Mouse (Mus musculus): ENCODE data around the gene Rbbp9. TPM values are rescaled to one million over a fixed set of nuclear protein-coding genes. Genes with fewer than 3 reads are reported as not detected.
"Not testable (repeated sequence)": the region's sequence is repeated elsewhere in the genome, so short reads cannot be mapped to it uniquely, and the experiment has no call there.

Rbbp9 gene
- 10 to 100 TPM; 26.0 to 27.3 TPM for total RNA-seq (2021)
- long read RNA-seq, experiment 1, transcript Rbbp9-201 (5 exons, 2,170 nt), result major isoform, 15 of 22 reads
- long read RNA-seq, experiment 1, partial matches to known transcripts, result 2 of 22 reads
- long read RNA-seq, experiment 1, other reads (novel, unspliced or antisense), result 5 of 22 reads
- long read RNA-seq, experiment 2, transcript Rbbp9-201 (5 exons, 2,170 nt), result major isoform, 8 of 21 reads
- long read RNA-seq, experiment 2, partial matches to known transcripts, result 0 of 21 reads
- long read RNA-seq, experiment 2, other reads (novel, unspliced or antisense), result 13 of 21 reads

DNA sequence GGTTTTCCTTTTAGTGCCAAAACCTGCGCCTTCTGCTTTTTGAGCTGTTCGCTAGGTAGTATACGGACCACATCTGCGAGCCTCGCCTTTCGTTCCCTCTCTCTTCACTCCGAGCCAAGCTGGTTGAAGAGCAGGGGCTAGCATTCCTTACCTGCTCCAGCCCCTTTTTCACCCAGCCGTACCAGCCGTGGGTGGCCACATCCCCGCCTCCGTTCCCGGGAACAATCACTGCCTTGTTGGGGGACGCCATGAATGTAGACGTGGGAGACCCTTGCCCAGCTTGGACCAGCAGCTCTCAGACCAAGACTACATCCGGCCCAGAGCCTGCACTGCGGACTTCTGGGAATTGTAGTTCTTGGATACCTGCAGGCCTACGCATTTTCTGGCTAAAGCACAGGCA, at the start of gene Rbbp9:
Gene Rbbp9 (minus strand): TSS at position 341 of the 400 bp plus-strand sequence.
- peak; percentile 61 for DNase-seq

DNA sequence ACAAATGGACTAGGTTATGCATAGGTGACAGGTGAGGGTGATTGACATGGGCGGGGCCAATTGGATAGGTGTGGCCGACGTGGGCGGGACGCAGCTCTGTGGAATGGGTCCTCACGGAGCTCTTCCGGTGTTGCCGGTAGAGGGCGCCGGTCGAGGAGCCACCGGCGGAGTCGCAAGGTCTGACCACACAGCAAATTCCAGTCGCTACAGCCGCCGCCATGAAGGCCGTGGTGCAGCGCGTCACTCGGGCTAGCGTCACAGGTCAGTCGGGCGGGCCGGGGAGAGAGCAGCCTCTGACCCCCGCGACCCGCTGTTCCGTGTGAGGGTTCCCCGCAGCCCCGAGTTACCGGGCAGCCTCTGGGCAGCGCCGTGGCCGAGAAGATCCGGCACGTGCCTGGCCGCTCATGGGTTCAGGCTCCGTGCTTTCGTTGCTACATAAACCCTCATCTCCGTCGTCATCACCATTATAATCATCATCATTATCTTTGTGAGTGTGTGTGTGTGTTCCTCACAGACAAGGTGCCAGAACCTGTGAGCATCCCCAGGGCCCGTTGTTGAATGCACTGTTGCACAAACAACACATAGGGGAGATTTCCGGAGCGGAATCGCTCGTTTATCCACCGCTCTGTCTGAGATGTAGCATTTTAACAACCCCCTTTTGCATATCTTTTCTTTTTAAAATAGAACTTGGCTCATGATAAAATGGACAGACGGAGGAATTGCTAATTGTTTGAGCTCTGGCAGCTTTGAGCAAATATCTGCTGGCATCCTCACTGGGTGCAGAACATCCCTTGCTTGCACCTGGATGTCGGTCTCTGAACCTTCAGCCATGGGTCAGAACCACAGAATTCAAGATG, 49.4 kb upstream of the Rbbp9 start, which contains the start of gene Dtd1:
Gene Dtd1 (plus strand): TSS at position 67 of the 857 bp plus-strand sequence.
- peak; percentile 92 for DNase-seq

DNA sequence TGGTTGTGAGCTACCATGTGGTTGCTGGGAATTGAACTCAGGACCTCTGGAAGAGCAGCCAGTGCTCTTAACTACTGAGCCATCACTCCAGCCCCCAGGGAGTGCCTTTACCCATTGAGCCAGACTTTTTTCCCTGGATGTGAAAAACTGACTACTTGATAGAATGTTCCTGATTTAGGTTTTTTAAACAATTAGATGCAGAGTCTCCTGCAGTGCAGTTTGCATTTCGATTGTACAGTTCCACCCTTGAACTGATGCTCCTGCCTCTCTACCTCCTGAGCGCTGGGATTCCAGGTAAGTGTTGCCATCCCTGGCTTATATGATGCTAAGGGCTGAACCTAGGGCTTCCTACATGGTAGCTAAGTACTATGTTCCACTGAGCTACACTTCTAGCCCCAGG, 47.3 kb upstream of the Rbbp9 start:
- no peak for DNase-seq

DNA sequence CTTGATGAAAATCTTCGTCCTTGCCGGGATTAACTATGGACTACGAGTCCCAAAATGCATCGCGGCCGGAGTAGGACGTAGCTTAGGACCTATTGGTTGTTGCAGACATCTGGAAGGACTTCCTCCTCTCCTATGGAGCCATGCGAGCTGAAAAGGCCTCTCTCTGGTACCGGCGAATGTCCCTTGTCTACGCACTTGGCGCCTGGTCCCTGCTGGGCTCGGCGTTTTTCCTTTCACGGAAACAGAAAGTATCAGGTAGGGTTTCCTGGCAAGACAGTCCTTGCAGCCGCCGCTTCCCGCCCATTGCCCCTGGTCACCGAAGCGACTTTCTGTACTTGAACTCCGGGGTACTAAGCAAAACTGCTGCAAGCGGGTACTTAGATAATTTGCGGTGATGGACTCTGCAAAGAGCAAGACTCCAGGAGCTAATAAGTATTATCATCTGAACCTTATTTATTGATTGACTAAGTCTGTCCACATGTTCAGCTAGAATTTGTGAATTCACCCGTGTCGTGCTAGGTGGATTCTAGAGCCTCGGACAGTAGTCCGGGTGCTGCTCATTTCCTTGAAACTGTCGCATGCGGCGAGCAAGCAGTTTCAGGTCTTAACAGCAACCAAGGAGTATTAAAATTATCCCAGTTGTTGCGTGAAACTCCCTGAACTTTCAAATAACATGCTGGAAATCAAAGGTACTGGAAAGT, 43.4 kb upstream of the Rbbp9 start, which contains the start of gene Smim26:
Gene Smim26 (plus strand): TSS at position 104 of the 701 bp plus-strand sequence.
- peak; percentile 85 for DNase-seq

DNA sequence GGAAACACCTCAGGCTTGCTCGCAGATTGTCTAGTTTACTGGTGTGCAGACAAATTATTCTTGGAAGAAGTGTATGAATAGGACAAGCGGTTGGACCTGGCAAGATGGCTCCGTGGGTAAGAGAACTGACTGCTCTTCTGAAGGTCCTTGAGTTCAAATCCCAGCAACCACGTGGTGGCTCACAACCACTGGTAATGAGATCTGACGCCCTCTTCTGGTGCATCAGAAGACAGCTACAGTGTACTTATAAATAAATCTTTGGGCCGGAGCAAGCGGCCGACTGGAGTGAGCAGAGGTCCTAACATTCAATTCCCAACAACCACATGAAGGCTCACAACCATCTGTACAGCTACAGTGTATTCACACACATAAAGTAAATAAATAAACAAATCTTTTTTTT, 42.4 kb upstream of the Rbbp9 start:
- not testable (repeated sequence) for DNase-seq

DNA sequence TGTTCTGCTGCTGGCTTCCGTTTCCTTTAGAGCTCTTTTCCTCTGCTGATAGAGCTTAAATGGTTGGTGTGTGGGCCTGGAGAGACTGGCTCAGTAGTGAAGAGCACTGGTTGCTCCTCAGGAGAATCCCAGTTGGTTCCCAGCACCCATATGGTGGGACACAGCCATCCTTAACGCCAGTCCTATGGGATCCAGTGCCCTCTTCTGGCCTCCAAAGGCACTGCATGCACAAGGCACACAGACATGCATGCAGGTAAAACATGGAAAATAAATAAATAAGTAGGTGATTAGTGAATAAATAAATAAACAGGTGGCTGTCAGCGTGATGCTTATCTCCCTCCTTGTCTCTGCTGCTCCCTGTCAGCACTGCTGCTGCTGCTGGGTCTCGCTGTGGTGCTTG, 38.1 kb upstream of the Rbbp9 start:
- no peak for DNase-seq

DNA sequence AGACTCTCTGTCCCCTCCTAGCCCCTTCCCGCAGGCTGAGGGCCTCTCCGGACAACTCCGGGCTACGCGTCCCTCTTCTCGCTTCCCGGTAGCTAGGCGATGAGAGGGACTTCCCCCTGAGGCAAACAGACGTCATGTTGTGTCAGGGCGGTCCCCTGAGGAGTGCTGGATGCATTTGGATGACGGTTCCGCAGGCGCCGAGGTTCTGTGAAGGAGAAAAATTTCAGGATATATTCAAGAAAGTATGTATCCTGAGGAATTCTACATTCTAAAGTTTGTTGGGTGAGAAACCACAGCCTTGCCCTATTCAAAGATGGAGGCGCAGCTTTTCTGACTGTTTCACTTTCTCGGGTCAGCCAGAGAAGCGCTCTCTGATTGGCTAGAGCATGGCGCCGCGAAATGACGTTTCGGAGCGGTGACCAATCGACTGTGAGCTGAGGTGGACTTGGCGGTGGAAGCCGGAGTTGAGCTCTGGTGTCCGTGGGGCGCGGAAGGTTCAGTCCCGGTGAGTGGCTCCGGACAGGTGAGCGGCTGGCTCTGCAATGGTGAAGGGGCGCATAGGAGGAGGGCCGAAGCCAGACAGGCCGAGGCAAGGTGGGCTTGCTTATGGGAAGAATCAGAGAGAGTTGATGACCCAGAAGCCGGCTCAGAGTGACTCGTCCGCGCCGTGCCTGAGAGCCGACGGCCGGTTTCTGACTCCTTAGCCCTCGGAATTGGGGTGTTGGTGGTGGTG, 5.3 kb upstream of the Rbbp9 start, which contains the start of gene Sec23b:
Gene Sec23b (plus strand): TSS at position 410 of the 733 bp plus-strand sequence.
- peak; percentile 98 for DNase-seq

DNA sequence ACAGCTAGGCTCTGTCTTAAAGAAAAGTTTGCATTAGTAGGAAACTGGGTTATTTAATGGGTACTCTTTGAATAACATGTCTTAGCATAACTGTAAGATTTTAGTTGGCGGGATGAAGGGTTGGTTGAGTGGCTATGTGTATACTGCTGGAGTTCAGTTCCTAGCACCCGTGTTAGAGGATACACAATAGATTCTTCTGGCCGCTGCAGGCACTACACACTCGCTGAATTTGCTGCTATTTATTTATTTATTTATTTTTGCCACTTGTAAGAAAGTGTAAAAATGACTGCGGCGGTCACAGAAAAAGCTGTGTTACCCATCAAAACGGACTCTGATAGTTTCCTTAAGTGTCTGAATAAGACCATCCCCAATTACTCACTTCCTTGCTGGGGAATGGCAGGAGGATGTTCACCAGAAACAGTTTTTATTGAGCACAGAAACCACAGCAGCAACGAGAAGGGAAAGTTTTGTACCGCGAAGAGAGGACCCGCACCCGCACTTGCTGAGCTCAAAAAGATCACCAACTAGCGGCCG, 4.7 kb upstream of the Rbbp9 start:
- no peak for DNase-seq

DNA sequence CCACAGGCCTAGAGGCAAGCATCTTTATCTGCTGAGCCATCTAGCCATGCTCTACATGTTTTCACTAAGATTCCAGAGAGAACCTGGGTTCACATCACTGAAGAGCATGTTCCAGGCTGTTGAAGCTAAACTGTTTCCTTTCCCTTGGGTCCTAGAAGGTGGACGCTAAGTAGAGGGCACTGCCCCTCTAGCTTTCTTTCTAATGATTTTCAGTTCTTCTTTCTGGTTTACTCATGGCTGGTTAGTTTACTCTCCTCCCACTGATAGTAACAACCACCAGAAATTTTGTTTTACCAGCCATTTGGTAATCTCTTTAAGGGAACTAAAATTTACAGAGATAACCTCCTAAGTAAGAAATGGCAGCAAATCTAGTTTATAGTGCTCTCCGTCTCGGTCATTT, 3.2 kb upstream of the Rbbp9 start:
- DNase-seq, result no peak

DNA sequence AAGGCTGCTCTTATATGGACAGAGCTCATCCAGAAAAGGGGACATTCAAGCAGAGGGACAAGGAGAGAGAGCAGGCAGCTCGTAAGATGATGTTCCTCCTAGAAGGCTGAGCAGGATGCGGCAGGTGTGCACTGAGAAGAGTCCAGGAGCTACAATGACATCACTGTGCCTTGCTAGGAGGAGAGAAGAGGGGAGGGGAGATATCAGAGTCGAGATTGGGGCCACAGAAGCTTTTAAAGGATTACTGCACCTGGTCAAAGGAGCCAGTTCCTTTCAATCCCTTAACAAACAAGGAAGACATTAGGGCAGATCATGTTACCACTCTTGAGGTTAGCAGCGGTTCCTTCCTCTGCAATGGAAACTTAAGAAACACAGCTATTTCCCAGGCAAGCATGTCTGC, 3.1 kb downstream of the Rbbp9 start:
- no peak for DNase-seq

DNA sequence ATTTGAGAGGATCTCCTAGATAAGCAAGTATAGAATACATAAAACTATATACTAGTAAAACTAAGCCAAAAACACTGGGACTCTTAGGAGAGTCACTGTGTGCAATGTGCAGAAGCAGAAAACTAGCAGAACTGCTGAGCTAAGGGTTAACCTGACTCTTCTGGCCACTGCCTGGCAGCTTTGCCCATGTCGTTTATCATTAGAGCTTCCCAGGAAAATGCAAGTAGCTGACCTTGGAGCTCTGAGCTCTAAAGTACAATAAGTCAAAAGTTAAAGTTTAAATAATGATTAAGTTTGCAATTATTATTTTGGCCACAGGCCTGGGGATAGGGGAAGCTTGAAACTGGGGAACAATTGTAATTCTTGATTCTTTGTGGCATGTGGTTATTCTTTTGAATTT, 5.2 kb downstream of the Rbbp9 start:
- peak; percentile 25 for DNase-seq

DNA sequence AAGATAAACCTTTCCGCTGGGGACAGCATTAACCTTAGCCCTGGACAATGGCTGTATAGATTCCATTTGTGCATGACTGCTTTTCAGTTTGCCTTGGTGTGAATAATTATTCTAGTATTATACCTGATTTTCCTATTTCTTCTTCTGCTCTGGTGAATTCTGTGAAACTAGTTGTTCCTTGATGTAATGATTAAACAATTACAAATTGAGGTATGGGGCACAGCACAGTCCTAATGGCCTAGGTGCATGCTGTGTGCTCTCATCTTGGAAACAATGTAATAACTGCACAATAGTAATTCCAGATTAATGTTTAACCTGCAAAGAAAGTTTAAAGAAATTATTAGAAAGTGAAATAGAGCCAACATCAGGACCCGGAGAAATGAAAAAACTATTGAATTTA, 5.6 kb downstream of the Rbbp9 start:
- DNase-seq, result no peak

DNA sequence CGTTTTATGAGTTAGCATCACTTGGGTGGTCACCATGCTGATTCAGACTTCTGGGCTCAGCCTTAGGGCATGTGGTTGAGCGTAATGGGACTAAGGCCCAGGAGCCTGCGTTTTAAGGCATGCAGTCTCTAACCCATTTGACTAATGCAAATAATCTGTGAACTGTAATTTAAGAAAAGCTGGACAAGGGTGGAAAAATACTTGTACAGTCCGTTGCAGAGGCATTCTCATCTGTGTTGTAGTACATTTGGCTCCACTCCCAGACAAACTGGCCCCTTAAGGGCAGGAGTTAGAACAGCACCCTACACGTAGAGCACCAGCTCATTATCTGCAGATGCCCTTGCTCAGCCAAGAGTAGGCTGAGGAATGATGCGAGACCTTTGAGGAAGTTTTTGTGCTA, 6.0 kb downstream of the Rbbp9 start:
- DNase-seq, result peak; percentile 46

DNA sequence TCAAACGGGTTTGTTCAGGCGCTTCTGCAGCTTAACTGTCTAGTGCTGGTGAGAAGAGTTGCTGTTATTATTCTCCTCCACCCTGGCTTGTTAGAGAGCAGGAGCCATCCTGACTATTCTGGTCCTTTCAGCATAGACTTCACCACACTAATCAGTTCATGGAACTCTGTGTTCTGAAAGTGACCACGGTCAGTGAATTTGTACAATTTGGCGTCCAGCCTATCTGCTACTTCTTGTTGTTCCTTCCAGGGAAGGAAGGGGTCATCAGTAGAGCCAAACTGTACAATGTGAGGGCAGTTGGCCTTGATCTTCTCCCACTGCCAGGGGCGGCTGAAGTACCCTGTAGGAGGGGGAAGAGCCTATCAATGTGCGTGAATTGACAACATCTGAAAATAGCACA, 7.0 kb downstream of the Rbbp9 start:
- DNase-seq, result no peak

DNA sequence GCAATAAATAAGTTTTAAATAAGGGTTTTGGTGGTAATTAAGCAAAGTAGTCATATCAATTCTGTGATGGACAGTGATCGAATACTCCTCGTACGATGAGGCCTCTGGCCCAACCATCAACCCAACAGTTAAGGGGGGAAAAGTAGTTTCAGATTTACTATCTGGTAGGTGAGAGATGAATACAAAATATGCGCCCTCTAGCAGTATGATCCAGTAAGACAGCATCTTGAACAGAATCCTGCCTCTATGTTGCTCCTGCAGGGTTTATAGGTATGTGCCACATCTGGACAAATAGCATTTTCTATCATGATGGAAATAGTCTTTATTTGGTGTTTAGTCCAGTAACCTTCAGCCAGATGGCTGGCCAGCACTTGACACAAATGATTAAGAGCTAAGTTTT, 9.4 kb downstream of the Rbbp9 start:
- no peak for DNase-seq

DNA sequence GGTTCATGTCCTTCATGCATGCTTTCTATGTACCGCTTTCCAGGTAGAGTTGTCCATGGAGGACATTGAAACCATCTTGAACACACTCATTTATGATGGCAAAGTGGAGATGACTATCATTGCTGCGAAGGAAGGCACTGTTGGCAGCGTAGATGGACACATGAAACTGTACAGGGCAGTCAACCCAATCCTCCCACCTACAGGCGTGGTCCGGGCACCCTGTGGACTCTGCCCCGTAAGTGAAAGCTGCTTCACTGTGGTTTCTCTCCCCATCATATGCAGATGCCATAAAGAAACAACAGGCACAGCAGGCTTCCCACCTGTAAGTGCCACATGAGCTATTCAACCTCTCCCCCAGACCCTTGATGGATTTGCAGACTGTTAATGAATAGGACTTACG, 13.5 kb downstream of the Rbbp9 start:
- DNase-seq, result no peak

DNA sequence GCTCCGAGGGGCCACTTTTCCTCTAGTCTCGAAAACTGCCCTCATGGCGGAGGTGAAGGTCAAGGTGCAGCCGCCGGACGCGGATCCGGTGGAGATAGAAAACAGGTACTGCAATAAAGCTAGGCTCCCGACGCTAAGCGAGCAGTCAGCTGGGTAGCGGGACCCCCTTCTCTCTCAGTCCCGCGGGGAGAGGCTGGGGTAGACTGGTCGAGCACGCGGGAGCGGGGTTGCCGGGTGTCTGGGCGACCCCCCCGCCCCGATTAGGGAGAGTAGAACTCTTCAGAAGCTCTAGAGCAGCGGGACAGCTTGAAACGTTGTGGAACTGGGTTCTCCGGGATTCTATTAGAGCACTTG, 22.9 kb downstream of the Rbbp9 start:
- no peak for DNase-seq

DNA sequence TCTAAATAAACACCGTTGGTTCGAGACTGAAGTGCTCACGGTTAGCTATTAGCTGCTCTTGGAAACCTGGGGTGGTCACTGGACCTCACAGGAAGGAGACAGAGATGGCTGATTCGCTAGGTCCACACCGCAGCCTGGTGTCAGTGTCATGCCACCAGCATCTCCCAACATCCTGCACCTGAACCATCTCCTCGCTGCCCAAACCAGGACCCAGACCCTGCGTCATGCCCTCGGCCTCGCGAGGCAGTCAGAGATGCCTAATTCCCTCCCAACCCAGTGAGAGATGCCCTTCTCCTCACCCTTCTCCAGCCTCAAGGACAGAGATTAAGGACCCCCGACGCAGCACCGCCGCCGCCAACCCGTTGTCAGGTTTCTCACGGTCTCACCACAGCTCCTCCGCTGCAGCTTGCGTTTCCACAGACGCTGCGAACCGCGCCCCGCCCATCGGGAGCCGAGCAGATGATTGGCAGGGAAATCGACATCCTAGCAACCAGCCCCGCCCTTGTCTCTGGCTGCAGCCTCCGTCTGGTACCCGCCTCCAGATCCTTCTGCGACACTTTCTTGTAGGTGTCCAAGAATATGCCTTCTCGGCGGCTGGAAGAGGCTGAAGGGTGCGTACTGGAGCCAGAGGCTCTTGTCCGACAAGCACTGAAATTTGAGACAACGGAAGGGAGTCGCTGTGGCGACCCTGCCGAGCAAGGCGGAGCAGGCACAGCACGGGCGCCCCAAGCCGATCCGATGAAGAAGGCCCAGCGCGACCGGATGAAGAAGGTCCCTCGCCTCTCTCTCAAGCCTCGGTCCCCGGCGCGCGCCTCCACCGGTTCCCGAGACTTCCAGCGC, 23.5 kb downstream of the Rbbp9 start, which contains the start of the genes Dzank1 and Polr3f:
Gene Dzank1 (minus strand): TSS at position 434 of the 840 bp plus-strand sequence.
Gene Polr3f (plus strand): TSS at position 738 of the 840 bp plus-strand sequence.
- peak; percentile 97 for DNase-seq

DNA sequence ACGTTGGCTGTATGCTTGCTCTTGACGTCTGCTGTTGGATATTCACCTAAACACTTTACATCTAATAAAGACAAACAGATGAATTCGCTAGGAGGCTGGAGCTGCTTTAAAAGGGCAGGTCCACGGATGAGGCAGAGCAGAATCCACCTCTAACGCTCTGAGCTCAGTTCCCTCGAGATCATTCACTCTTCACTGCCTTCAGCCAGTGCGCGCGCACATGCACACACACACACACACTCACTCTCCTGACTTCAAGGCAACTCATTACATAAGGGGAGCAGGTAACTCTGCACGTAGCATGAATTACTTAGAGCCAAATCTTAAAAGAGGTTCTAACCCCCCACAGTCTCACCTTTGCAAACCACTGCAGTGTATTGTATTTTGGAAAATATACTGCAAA, 24.8 kb downstream of the Rbbp9 start:
- no peak for DNase-seq

DNA sequence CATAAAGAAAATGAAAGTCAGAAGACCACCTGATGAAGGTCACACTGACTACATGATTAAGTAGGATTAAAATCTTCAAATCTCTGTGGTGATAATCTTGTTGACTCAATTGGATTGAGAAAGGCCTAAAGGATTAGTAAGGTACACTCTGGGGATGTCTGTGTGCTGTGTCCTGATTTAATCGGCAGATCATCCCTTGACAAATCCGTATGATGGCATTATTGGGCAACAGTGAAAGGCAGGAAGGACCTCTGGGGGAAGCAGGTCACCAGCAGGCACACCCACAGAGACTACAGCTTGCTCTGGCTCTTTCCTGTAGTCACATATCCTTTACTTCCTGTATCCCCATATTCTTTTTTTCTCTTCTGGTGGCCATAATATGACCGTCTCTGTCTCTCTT, 30.9 kb downstream of the Rbbp9 start:
- DNase-seq, result no peak

DNA sequence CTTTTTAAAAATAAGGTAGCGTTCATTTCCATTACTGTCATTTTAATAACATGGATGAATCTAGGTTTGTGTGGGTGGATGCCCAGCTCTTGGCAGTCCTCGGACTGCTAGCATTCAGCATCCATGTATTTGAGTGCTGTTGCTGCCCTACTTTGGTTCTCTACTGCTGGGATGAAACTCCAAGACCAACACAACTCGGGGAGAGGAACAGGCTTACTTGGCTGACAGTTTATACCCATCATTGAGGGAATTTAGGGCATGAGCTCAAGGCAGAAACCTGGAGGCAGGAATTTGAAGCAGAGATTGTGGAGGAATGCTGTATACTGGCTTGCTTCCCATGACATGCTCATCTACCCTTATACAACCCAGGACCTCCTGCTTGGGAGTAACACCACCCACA, 36.0 kb downstream of the Rbbp9 start:
- DNase-seq, result no peak
